Mouse (Mus musculus) central nervous system, embryonic 18 days (tissue): ENCODE measurements around the gene Rpl23. TPM values are rescaled to one million over a fixed set of nuclear protein-coding genes. Genes with fewer than 3 reads are reported as not detected.

Source experiments
- polyA plus RNA-seq: library from polyadenylated mRNA; depleted of rRNA; stranded (reverse); fragments of >200 nt; gene quantifications from 2 replicates; pipeline ENCODE4 v1.2.3, GENCODE M21; 2012; rRNA removed

Gene Rpl23
- 536 and 583 TPM in 2 replicates for polyA plus RNA-seq

GRCm38 (mm10) chr11:97781832-97782563, at the start of gene Rpl23:
Gene Rpl23, minus strand, starts transcription at chr11:97782437.

DNA sequence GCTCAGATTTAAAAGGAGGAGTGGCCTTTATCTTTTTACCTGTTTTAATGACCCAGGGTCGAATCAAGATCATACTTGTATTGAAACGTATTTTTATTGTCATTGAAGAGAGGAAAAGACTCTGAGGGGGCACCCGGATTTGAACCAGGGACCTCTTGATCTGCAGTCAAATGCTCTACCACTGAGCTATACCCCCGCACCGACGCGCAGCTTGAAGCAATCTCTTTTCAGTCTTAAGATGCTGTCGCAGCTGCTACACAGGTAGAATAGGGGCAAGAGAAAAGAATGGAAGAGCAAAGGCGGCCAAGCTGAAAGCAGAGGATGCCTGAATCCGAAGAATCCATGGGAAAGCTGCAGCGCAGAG, 16.5 kb upstream of the Rpl23 start, which contains the start of gene Lasp1:
Lasp1 (plus strand) TSS at position 219 of the 364 bp plus-strand sequence.

DNA sequence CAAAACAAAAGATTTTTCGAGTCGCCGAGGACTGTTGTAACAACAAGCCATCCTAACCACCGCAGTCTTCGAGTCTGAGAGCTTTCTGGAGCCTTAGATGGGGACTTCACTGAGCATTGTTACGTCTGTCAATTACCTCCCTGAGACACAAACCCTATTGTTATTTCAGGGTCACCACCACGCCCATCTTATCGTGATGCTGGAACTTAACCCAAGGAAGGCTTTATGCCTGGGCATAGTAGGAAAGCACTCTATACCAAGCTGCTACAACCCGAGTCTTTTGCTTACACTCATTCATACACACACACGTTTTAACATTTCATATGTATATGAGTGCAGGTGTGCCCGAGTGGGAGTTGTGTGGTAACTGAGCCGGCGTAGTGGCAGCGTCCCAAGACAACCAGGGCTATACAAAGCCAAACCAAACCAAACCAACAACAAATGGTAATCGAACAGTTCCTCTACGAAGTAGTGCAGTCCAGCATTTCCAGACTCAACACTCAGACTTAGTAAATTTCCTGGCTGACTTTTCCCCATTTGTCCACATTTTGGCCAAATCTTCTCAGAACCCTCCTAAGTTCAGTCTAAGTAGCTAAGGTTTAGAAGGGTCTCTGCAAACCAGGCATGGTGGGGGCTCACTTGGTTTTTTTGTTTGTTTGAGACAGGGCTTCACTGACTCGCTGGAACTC, 6.3 kb downstream of the Rpl23 start, which contains the start of gene 1700001P01Rik:
1700001P01Rik (minus strand) TSS at position 111 of the 689 bp plus-strand sequence.

DNA sequence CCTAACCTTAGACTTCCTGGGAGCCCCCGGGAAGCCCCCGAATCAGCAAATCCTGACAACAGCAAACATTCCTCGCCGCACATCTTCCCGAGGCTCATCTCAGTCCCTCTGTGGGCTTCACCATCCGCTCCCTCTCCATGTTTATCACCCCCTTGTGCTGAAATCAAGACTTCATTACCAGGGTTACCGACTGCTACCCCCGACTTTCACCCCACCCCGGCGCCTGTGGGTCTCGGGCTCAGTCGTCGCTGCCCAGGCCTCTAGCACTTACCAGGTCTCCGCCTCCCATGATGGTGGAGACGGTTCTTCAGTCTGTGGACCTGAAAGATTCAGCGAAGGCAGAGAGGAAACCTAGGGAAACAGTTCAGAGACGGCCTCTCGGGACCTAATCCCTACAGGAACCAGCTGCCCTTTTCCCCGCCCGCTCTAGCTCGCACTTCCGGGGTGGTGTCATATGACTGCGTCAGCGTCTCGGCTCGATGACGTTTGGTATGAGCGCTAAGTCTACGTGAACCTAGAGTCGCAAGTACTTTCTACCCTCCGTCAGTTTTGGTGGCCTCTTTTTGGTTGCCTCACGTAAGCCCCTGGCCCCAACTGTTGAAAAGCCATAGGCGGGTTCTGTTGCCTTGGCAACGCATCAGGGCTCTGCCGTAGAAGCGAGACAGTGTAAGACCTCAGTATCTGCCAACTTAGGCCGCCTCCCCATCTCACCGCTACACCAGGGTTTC, 15.9 kb downstream of the Rpl23 start, which contains the start of gene Cwc25:
Cwc25 (minus strand) TSS at position 403 of the 728 bp plus-strand sequence.

GRCm38 (mm10) chr11:97744063-97744717, 38.0 kb downstream of the Rpl23 start, which contains the start of gene Pip4k2b:
Gene Pip4k2b, minus strand, starts transcription at chr11:97744704.

Other genes starting within 250 kb of the Rpl23 start
- gene Srcin1, start 206.3 kb downstream of the Rpl23 start, polyA plus RNA-seq: 56.5 and 72.4 TPM in 2 replicates
- gene Epop, start 152.7 kb downstream of the Rpl23 start, polyA plus RNA-seq: 3.5 and 3.8 TPM in 2 replicates
- 32.0 and 36.5 TPM in 2 replicates for gene Mllt6, start 119.0 kb downstream of the Rpl23 start, polyA plus RNA-seq
- gene Cisd3, start 96.6 kb downstream of the Rpl23 start, polyA plus RNA-seq: 20.8 and 23.4 TPM in 2 replicates
- gene Pcgf2, start 81.9 kb downstream of the Rpl23 start, polyA plus RNA-seq: 118 and 137 TPM in 2 replicates
- gene Psmb3, start 79.0 kb downstream of the Rpl23 start, polyA plus RNA-seq: 357 and 383 TPM in 2 replicates
- gene Pip4k2b, start 37.7 kb downstream of the Rpl23 start, polyA plus RNA-seq: 86.8 and 94.0 TPM in 2 replicates
- 18.3 and 18.7 TPM in 2 replicates for gene Cwc25, start 15.9 kb downstream of the Rpl23 start, polyA plus RNA-seq
- 0.79 and 0.91 TPM in 2 replicates for gene 1700001P01Rik, start 6.5 kb downstream of the Rpl23 start, polyA plus RNA-seq
- 106 and 122 TPM in 2 replicates for gene Lasp1, start 16.6 kb upstream of the Rpl23 start, polyA plus RNA-seq
- 36.0 and 36.9 TPM in 2 replicates for gene B230217C12Rik, start 58.3 kb upstream of the Rpl23 start, polyA plus RNA-seq
- 0.45 and 0.60 TPM in 2 replicates for gene Fbxo47, start 101.7 kb upstream of the Rpl23 start, polyA plus RNA-seq
- 1.9 and 2.0 TPM in 2 replicates for gene Plxdc1, start 204.0 kb upstream of the Rpl23 start, polyA plus RNA-seq
- 2.5 and 2.6 TPM in 2 replicates for gene Arl5c, start 213.7 kb upstream of the Rpl23 start, polyA plus RNA-seq
- 66.5 and 74.5 TPM in 2 replicates for gene Cacnb1, start 240.6 kb upstream of the Rpl23 start, polyA plus RNA-seq
- 1,228 and 1,257 TPM in 2 replicates for gene Rpl19, start 244.3 kb upstream of the Rpl23 start, polyA plus RNA-seq